Mouse (Mus musculus) CD4-positive, CD25-positive, alpha-beta regulatory T cell, adult 9 weeks (primary cell): ENCODE data around the gene Ndufb3. TPM values are rescaled to one million over a fixed set of nuclear protein-coding genes. Genes with fewer than 3 reads are reported as not detected.

Experiments
- polyA plus RNA-seq: library from polyadenylated mRNA; unstranded; fragments of 100-300 nt; shearing (Covaris generic); gene quantifications from one replicate; pipeline ENCODE4 v1.2.1, GENCODE M21; 2017

The Ndufb3 gene
- polyA plus RNA-seq: 161 TPM

DNA sequence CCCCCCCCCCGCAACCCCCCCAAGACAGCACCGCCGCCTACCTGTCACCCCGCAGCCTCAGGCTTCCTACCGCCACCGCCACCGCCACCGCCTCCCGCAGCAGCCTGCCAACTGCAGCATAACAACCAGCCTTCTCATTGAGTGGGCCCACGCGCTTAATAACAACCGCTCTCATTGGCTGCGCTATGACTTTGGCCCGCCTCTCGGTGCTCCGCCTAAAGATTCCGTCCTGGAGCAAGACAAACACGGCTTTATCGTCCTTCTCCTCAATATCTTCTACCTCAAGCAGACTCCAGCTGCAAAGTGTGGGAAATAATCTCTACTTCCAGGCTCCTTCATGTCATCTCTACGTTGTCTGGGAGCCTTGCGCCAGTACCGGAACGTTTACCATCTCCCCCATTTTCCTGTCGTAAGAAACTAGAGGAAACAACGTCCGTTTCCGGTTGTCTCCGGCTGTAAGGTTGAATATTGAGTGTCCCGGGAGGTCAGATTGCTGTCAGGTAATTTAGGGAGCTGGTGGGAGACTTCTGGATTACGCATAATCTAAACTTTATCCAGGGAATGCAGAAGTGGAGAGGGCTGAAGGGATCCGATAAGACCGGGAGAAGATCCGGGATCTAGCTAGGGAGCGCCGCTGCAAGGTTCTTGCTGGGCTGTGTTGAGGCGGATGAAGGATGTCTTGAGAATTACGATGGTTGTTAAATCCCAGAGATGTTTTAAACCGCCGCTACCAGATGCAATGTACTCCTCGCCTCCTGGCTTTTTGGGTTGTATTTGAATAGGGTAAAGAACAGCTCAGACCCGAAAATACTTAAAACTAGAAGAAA lies at the start of gene Ndufb3, which contains the start of gene Fam126b:
Gene Ndufb3, plus strand, starts transcription at position 214 of the 827 bp plus-strand sequence.
Gene Fam126b, minus strand, starts transcription at position 153 of the 827 bp plus-strand sequence.

Other genes with a start within 250 kb of the Ndufb3 start
- gene Bzw1, start 193.5 kb upstream of the Ndufb3 start, polyA plus RNA-seq: 426 TPM
- 441 TPM for gene Clk1, start 162.3 kb upstream of the Ndufb3 start, polyA plus RNA-seq
- 37.9 TPM for gene Nif3l1, start 141.2 kb upstream of the Ndufb3 start, polyA plus RNA-seq
- 76.7 TPM for gene Ppil3, start 140.9 kb upstream of the Ndufb3 start, polyA plus RNA-seq
- gene Orc2, start 81.3 kb upstream of the Ndufb3 start, polyA plus RNA-seq: 29.3 TPM
- gene Fam126b, start 61 bp upstream of the Ndufb3 start, polyA plus RNA-seq: 19.7 TPM
- gene Als2cr12, start 109.6 kb downstream of the Ndufb3 start, polyA plus RNA-seq: not detected
- 144 TPM for gene Cflar, start 125.1 kb downstream of the Ndufb3 start, polyA plus RNA-seq
- 302 TPM for gene Casp8, start 209.0 kb downstream of the Ndufb3 start, polyA plus RNA-seq